Mouse (Mus musculus): ENCODE results near the gene Mxi1. TPM values are rescaled to one million over a fixed set of nuclear protein-coding genes. Genes with fewer than 3 reads are reported as not detected.

Gene Mxi1
- total and polyA plus RNA-seq, 3 experiments = 10.6 to 19.9 (median 18.9) TPM

- Histone ChIP-seq H3K9me3 (replicated peaks; ENCODE audit: low read length) (no peaks in the 10 kb centered on the region), H3K4me1 (ENCODE audit: control insufficient read depth in 1 of 2, insufficient read depth in 2 of 2) (peaks cover 19 to 64% of the 10 kb centered on the region in 2 experiments), H3K4me2 (ENCODE audit: insufficient read depth, low read depth, poor library complexity, severe bottlenecking) (peak overlapping the region; percentile 85), H3K27me3 (replicated peaks) (no peaks in the 10 kb centered on the region), H3K79me2 (replicated peaks; ENCODE audit: control insufficient read depth, extremely low read depth, insufficient read depth, poor library complexity, severe bottlenecking) (peaks cover 37% of the 10 kb centered on the region), H3K9ac (ENCODE audit: insufficient read depth, low read depth) (peak overlapping the region; percentile 98), H3K4me3 (replicated peaks in 1 of 3; ENCODE audit: low read depth in 2 of 3, low read length in 2 of 3, poor library complexity in 1 of 3) (peak overlapping the region; percentile 86 to 98 (median 87)), H3K36me3 (replicated peaks in 1 of 2; ENCODE audit: control insufficient read depth in 1 of 2, insufficient read depth in 1 of 2, low read length in 1 of 2) (peaks cover 21 to 27% of the 10 kb centered on the region in 2 experiments), H3K27ac (ENCODE audit: insufficient read depth, low read depth) (peak overlapping the region; percentile 77)
- dilution Hi-C loops (cut with MboI; ENCODE audit: extremely low pct_ligation_motif_present, extremely low pct_unique_long_range_greater_than_20kb, low sequenced_read_pairs) (no loop called here), in situ Hi-C loops (cut with MboI; ENCODE audit: low pct_ligation_motif_present, low pct_unique_long_range_greater_than_20kb, low sequenced_read_pairs) (loop anchor here (10.0 to 25.0 kb wide), 2 partner anchors 193 to 371 kb away; partner anchors contain the start of gene Nutf2-ps1)
- TF ChIP-seq CHD1 (IDR thresholded peaks at IDR 0.05; ENCODE audit: low read depth, low read length) (0 out of 2 replicates have a peak, but pooled peaks have one; percentile 85), MXI1 (IDR thresholded peaks at IDR 0.05; ENCODE audit: low read depth, low read length) (no peak)
- no peak for DNase-seq (ENCODE audit: extremely low read depth)
Measured at GRCm38 (mm10) chr19:53391386-53391785, 81.1 kb downstream of the Mxi1 start.

GRCm38 (mm10) chr19:53391787-53392186, 81.5 kb downstream of the Mxi1 start:
- H3K27ac ChIP-seq (ENCODE audit: insufficient read depth, low read depth) = peak overlapping the region; percentile 77; the same call in 1 of the 2 replicates
- H3K9me3 ChIP-seq (replicated peaks; ENCODE audit: low read length) = no peaks in the 10 kb centered on the region
- peak; percentile 54 for DNase-seq (ENCODE audit: extremely low read depth)
- in situ Hi-C loops (cut with MboI; ENCODE audit: low pct_ligation_motif_present, low pct_unique_long_range_greater_than_20kb, low sequenced_read_pairs) (loop anchor here (10.0 to 25.0 kb wide), 2 partner anchors 193 to 371 kb away; partner anchors contain the start of gene Nutf2-ps1), dilution Hi-C loops (cut with MboI; ENCODE audit: extremely low pct_ligation_motif_present, extremely low pct_unique_long_range_greater_than_20kb, low sequenced_read_pairs) (no loop called here)
- peaks cover 19 to 23% of the 10 kb centered on the region in 2 experiments for H3K36me3 ChIP-seq (replicated peaks in 1 of 2; ENCODE audit: control insufficient read depth in 1 of 2, insufficient read depth in 1 of 2, low read length in 1 of 2)
- H3K27me3 ChIP-seq (replicated peaks) = no peaks in the 10 kb centered on the region
- H3K4me1 ChIP-seq (ENCODE audit: control insufficient read depth in 1 of 2, insufficient read depth in 2 of 2) = peaks cover 19 to 59% of the 10 kb centered on the region in 2 experiments
- H3K4me3 ChIP-seq (replicated peaks in 1 of 3; ENCODE audit: low read depth in 2 of 3, low read length in 2 of 3, poor library complexity in 1 of 3) = peak overlapping the region; percentile 86 to 98 (median 87)
- peak overlapping the region; percentile 85 for H3K4me2 ChIP-seq (ENCODE audit: insufficient read depth, low read depth, poor library complexity, severe bottlenecking)
- H3K9ac ChIP-seq (ENCODE audit: insufficient read depth, low read depth) = peak overlapping the region; percentile 98
- peaks cover 35% of the 10 kb centered on the region for H3K79me2 ChIP-seq (replicated peaks; ENCODE audit: control insufficient read depth, extremely low read depth, insufficient read depth, poor library complexity, severe bottlenecking)
- TF ChIP-seq NELFE (IDR thresholded peaks at IDR 0.05; ENCODE audit: low read depth, low read length) = no peak
- TF ChIP-seq PAX5 (IDR thresholded peaks at IDR 0.05; ENCODE audit: low read length) = no peak
- 0 out of 2 replicates have a peak, but pooled peaks have one; percentile 22 for TF ChIP-seq POLR2A (IDR thresholded peaks at IDR 0.05; ENCODE audit: low read depth, low read length)
- TF ChIP-seq ETS1 (conservative IDR thresholded peaks at IDR 0.05; ENCODE audit: low read depth, low read length) = no peak
- TF ChIP-seq MAZ (IDR thresholded peaks at IDR 0.05; ENCODE audit: low read depth, low read length) = no peak
- TF ChIP-seq ZMIZ1 (IDR thresholded peaks at IDR 0.05; ENCODE audit: low read depth, low read length) = no peak
- TF ChIP-seq JUN (IDR thresholded peaks at IDR 0.05; ENCODE audit: insufficient read depth, low read depth, low read length) = no peak
- TF ChIP-seq MYC (IDR thresholded peaks at IDR 0.05; ENCODE audit: low read depth, low read length) = no peak
- no peak for TF ChIP-seq SIN3A (IDR thresholded peaks at IDR 0.05; ENCODE audit: low read length)
- 0 out of 2 replicates have a peak, but pooled peaks have one; percentile 6 for TF ChIP-seq CHD1 (IDR thresholded peaks at IDR 0.05; ENCODE audit: low read depth, low read length)
- no peak; the same call in 1 of the 2 replicates for TF ChIP-seq BHLHE40 (IDR thresholded peaks at IDR 0.05; ENCODE audit: low read depth, low read length)
- TF ChIP-seq POLR2AphosphoS2 (IDR thresholded peaks at IDR 0.05; ENCODE audit: low read depth, low read length) = peak; percentile 35; the same call in 1 of the 2 replicates
- peak; percentile 33; the same call in 1 of the 2 replicates for TF ChIP-seq CHD2 (IDR thresholded peaks at IDR 0.05; ENCODE audit: low read length)
- TF ChIP-seq ZNF384 (IDR thresholded peaks at IDR 0.05; ENCODE audit: low read depth, low read length) = peak; percentile 59; the same call in 1 of the 2 replicates
- TF ChIP-seq ZC3H11A (IDR thresholded peaks at IDR 0.05; ENCODE audit: low read depth, low read length) = no peak
- no peak for TF ChIP-seq ELF1 (IDR thresholded peaks at IDR 0.05; ENCODE audit: low read depth, low read length)
- no peak for TF ChIP-seq USF1 (IDR thresholded peaks at IDR 0.05; ENCODE audit: low read depth, low read length)
- TF ChIP-seq TCF12 (IDR thresholded peaks at IDR 0.05; ENCODE audit: low read depth, low read length) = no peak
- no peak for TF ChIP-seq GABPA (IDR thresholded peaks at IDR 0.05; ENCODE audit: insufficient replicate concordance, low read depth, low read length)
- no peak for TF ChIP-seq RAD21 (IDR thresholded peaks at IDR 0.05; ENCODE audit: low read depth, low read length)
- TF ChIP-seq MEF2A (IDR thresholded peaks at IDR 0.05; ENCODE audit: borderline replicate concordance, low read depth, low read length) = no peak
- TF ChIP-seq MXI1 (IDR thresholded peaks at IDR 0.05; ENCODE audit: low read depth, low read length) = no peak

Data from CH12.LX (cell line).